Mouse (Mus musculus) liver, embryonic 11.5 days (tissue): ENCODE results near the gene Slc4a8. TPM values are rescaled to one million over a fixed set of nuclear protein-coding genes. Genes with fewer than 3 reads are reported as not detected.

Source experiments
- ATAC-seq: fragments of 200-750 bp; cut with Nextera tagmentation; replicated peaks from 2 replicates; pipeline ENCODE4 v1.8.0; 2017; ENCODE audit warnings: moderate number of reproducible peaks, mild to moderate bottlenecking, moderate TSS enrichment, moderate library complexity; ENCODE audit not compliant: low FRiP score
- DNase-seq: peaks from one replicate; pipeline ENCODE4 v3.0.0-alpha.2; 2017; ENCODE audit warnings: low spot score
- H3K27ac ChIP-seq: fragments of 300-500 bp; sonication (generic); 2 replicates; pipeline ENCODE4 v1.5.1; 2014; ENCODE audit warnings: mild to moderate bottlenecking, low read depth, low read length, control low read depth
- H3K27me3 ChIP-seq: fragments of 300-500 bp; sonication (generic); replicated peaks from 2 replicates; pipeline ENCODE4 v1.6.1; 2014; ENCODE audit warnings: low read length, mixed read lengths; ENCODE audit not compliant: control insufficient read depth, insufficient read depth
- H3K36me3 ChIP-seq: fragments of 300-500 bp; sonication (generic); 2 replicates; pipeline ENCODE4 v1.6.1; 2014; ENCODE audit warnings: mild to moderate bottlenecking, low read length, moderate library complexity, mixed read lengths; ENCODE audit not compliant: control insufficient read depth, insufficient read depth
- H3K4me1 ChIP-seq: fragments of 300-500 bp; sonication (generic); replicated peaks from 2 replicates; pipeline ENCODE4 v1.6.1; 2014; ENCODE audit warnings: low read length, mixed read lengths; ENCODE audit not compliant: control insufficient read depth, insufficient read depth
- H3K4me2 ChIP-seq: fragments of 300-500 bp; sonication (generic); 2 replicates; pipeline ENCODE4 v1.6.1; 2014; ENCODE audit warnings: mild to moderate bottlenecking, control low read depth, moderate library complexity
- H3K4me3 ChIP-seq: fragments of 300-500 bp; sonication (generic); 2 replicates; pipeline ENCODE4 v1.5.1; 2014; ENCODE audit warnings: low read depth, low read length, control low read depth
- H3K9ac ChIP-seq: fragments of 300-500 bp; sonication (generic); 2 replicates; pipeline ENCODE4 v1.6.1; 2014; ENCODE audit warnings: low read depth, low read length, control low read depth
- H3K9me3 ChIP-seq: fragments of 300-500 bp; sonication (generic); 2 replicates; pipeline ENCODE4 v1.6.1; 2016; ENCODE audit warnings: low read length, inconsistent platforms, mixed read lengths; ENCODE audit not compliant: control insufficient read depth
- WGBS: fragments of 180-500 bp; shearing (Covaris S2); extraction: QIAGEN DNeasy Blood & Tissue Kit; methylation state at CpG from one replicate; pipeline ENCODE4 v1.1.7; 2014; 5-methylcytosine and 5-hydroxymethylcytosine counted together
- polyA plus RNA-seq: library from polyadenylated mRNA; unstranded; fragments of >200 nt; fragmentation: Nextera tagmentation; extraction: Ambion mirVana; gene quantifications from 2 replicates; pipeline ENCODE4 v1.2.1, GENCODE M21; 2014

The Slc4a8 gene
- polyA plus RNA-seq, 1 experiment from 2014 or later = 1.5 TPM

- Histone ChIP-seq H3K9ac (no peak overlapping the region), H3K27me3 (peaks cover 16% of the 10 kb centered on the region), H3K4me3 (no peak overlapping the region), H3K4me2 (no peak overlapping the region), H3K36me3 (no peaks in the 10 kb centered on the region), H3K9me3 (no peaks in the 10 kb centered on the region), H3K27ac (no peak overlapping the region), H3K4me1 (peaks cover 20% of the 10 kb centered on the region)
- ATAC-seq (no peak), DNase-seq (no peak)
- 79% methylated on average over 14 of the region's 15 CpGs for WGBS
Observed at GRCm38 (mm10) chr15:100735095-100735952, 26.2 kb upstream of the Slc4a8 start.

- H3K36me3 ChIP-seq = no peaks in the 10 kb centered on the region
- H3K9me3 ChIP-seq = no peaks in the 10 kb centered on the region
- peak; percentile 33 for DNase-seq
- no peak overlapping the region for H3K4me3 ChIP-seq
- H3K27me3 ChIP-seq = peaks cover 11% of the 10 kb centered on the region
- no peak overlapping the region for H3K4me2 ChIP-seq
- ATAC-seq = no peak
- WGBS = 48% methylated on average over 9 of the region's 9 CpGs
- H3K27ac ChIP-seq = no peak overlapping the region
- H3K9ac ChIP-seq = no peak overlapping the region
- H3K4me1 ChIP-seq = peaks cover 18% of the 10 kb centered on the region
Observed at GRCm38 (mm10) chr15:100735953-100736300, 25.6 kb upstream of the Slc4a8 start.

DNA sequence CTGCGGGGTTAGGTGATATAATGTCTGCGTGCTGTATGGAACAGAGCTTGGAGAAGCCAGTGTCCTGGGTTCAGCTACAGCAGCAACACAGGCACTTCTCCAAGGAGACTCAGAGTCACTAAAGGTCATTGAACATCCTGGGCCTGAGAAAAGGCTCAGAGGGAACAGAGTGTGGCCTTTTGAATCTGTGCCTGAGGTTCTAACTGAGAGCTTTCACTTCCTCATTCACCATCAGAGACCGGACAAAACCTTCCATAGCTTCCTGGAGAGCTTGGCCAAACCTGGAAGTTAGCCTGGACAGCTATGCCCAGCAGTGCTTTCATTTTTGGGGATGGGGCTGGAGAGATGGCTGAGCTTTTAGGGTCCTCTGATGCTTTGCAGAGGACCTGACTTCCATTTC is 23.9 kb upstream of the Slc4a8 start:
- Histone ChIP-seq H3K4me1 (peaks cover 12% of the 10 kb centered on the region), H3K27ac (no peak overlapping the region), H3K36me3 (no peaks in the 10 kb centered on the region), H3K27me3 (0 out of 2 replicates have a peak, but pooled peaks cover 2% of the 10 kb centered on the region), H3K4me2 (no peak overlapping the region), H3K9ac (no peak overlapping the region; the same call in 1 of the 2 replicates), H3K9me3 (no peaks in the 10 kb centered on the region), H3K4me3 (no peak overlapping the region)
- no peak for DNase-seq
- 73% methylated on average over 3 of the region's 3 CpGs for WGBS
- ATAC-seq = no peak

GRCm38 (mm10) chr15:100738351-100738781 is 23.2 kb upstream of the Slc4a8 start:
- H3K9me3 ChIP-seq = no peaks in the 10 kb centered on the region
- no peak overlapping the region; the same call in 1 of the 2 replicates for H3K9ac ChIP-seq
- no peaks in the 10 kb centered on the region for H3K36me3 ChIP-seq
- ATAC-seq = peak; percentile 91
- H3K4me1 ChIP-seq = peaks cover 9% of the 10 kb centered on the region
- WGBS = 44% methylated on average over 7 of the region's 7 CpGs
- H3K27me3 ChIP-seq = 0 out of 2 replicates have a peak, but pooled peaks cover 2% of the 10 kb centered on the region
- no peak overlapping the region for H3K4me3 ChIP-seq
- H3K4me2 ChIP-seq = 0 out of 2 replicates have a peak overlapping the region, but pooled peaks have one; percentile 3
- 0 out of 2 replicates have a peak overlapping the region, but pooled peaks have one; percentile 9 for H3K27ac ChIP-seq
- peak; percentile 30 for DNase-seq

- no peak overlapping the region for H3K4me3 ChIP-seq
- no peaks in the 10 kb centered on the region for H3K36me3 ChIP-seq
- no peak for DNase-seq
- H3K27ac ChIP-seq = no peak overlapping the region
- H3K27me3 ChIP-seq = no peaks in the 10 kb centered on the region
- ATAC-seq = no peak
- no peaks in the 10 kb centered on the region for H3K9me3 ChIP-seq
- 84% methylated on average over 6 of the region's 6 CpGs for WGBS
- no peak overlapping the region for H3K4me2 ChIP-seq
- H3K9ac ChIP-seq = no peak overlapping the region
- H3K4me1 ChIP-seq = peaks cover 9% of the 10 kb centered on the region
Observed at GRCm38 (mm10) chr15:100739442-100739841, 22.1 kb upstream of the Slc4a8 start.

- Histone ChIP-seq H3K27me3 (no peaks in the 10 kb centered on the region), H3K27ac (no peak overlapping the region), H3K36me3 (no peaks in the 10 kb centered on the region), H3K4me2 (no peak overlapping the region), H3K9ac (no peak overlapping the region), H3K4me1 (peaks cover 16% of the 10 kb centered on the region), H3K4me3 (no peak overlapping the region), H3K9me3 (no peaks in the 10 kb centered on the region)
- 88% methylated on average over 6 of the region's 6 CpGs for WGBS
- DNase-seq (no peak), ATAC-seq (no peak)
Observed at GRCm38 (mm10) chr15:100743238-100743637, 18.3 kb upstream of the Slc4a8 start.

- H3K9ac ChIP-seq = 0 out of 2 replicates have a peak overlapping the region, but pooled peaks have one; percentile 16
- no peak for DNase-seq
Observed at GRCm38 (mm10) chr15:100746478-100747120, 14.9 kb upstream of the Slc4a8 start.

DNA sequence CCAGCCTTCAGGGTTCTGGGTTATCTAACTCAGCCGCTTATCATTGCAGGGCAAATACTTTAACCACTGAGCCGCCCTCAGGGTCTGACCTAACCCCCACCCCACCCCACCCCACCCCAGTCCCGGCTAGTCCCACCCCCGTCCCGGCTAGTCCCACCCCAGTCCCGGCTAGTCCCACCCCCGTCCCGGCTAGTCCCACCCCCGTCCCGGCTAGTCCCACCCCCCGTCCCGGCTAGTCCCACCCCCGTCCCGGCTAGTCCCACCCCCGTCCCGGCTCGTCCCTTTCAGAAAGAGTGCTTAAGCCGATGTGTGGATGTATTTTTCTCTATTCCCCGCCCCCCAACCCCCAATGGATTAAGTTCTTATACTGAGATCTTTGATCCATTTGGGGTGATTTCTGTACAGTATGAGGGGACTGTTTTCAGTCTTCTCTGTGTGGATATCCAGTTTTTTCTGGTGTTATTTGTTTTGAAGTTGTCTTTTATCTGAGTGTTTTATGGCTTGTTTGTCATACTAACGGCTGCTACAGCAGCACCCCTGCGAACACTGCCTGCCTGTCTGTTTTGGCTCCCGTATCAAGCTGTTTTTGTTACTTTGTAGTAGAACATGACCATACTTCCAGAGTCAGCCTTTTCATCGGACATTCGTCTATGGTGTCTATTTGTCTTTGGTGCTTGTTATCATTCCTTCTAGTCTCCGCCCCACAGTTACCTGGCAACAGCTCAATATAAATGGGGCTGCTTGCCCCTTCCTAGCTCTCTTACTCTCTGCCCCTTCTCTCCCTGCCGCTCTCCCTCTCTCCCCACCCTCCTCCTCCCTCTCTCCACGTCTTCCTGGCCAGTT is 14.2 kb upstream of the Slc4a8 start:
- H3K9me3 ChIP-seq = no peaks in the 10 kb centered on the region
- H3K9ac ChIP-seq = peak overlapping the region; percentile 15
- DNase-seq (no peak), ATAC-seq (peak; percentile 97)
- H3K4me2 ChIP-seq = peak overlapping the region; percentile 70
- WGBS = 3% methylated on average over 27 of the region's 27 CpGs
- H3K4me1 ChIP-seq = peaks cover 15% of the 10 kb centered on the region
- H3K27me3 ChIP-seq = no peaks in the 10 kb centered on the region
- H3K27ac ChIP-seq = peak overlapping the region; percentile 61; the same call in 1 of the 2 replicates
- no peaks in the 10 kb centered on the region for H3K36me3 ChIP-seq
- H3K4me3 ChIP-seq = peak overlapping the region; percentile 36

More at GRCm38 (mm10) chr15:100746478-100747120, 14.9 kb upstream of the Slc4a8 start:
- H3K36me3 ChIP-seq = no peaks in the 10 kb centered on the region
- no peaks in the 10 kb centered on the region for H3K27me3 ChIP-seq
- peak overlapping the region; percentile 34; the same call in 1 of the 2 replicates for H3K27ac ChIP-seq
- no peak; the same call in 1 of the 2 replicates for ATAC-seq
- no peaks in the 10 kb centered on the region for H3K9me3 ChIP-seq
- 37% methylated on average over 6 of the region's 6 CpGs for WGBS
- peak overlapping the region; percentile 51 for H3K4me2 ChIP-seq
- H3K4me3 ChIP-seq = peak overlapping the region; percentile 20
- peaks cover 15% of the 10 kb centered on the region for H3K4me1 ChIP-seq
